In the genomic region with DNA sequence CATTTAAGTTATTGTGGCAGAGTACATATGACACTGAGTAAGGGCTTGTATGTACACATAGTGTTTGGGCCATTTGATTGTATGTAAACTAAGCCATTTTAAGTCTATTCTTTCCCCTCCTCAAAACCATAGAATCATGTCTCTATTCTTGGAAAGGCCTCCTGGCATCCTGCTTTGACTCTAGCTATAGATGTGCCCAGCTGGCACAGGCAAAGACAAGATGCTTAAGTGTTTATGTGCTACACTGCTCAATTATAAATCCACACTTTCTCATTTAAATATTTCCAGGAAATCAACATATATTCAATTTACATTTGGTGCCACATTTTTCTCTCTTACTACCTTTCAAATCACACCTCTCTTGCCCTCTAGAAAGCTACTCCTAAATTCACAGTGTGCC, we compare ENCODE assay signal across 17 mouse cellular contexts.
"Had no signal": no experiment of that assay in that cellular context is flagged by ENCODE, and none has a peak within 500 bp of the region (broad histone marks: within the 10 kb centered on the region; RNA-seq: fewer than 3 reads in every experiment).

No protein-coding gene starts in this region.

- H3K9me3 ChIP-seq: lung, embryonic 15.5 days; midbrain, embryonic 13.5 days; midbrain, embryonic 15.5 days; neural tube, embryonic 12.5 days; stomach, embryonic 15.5 days had no signal

- H3K4me3 ChIP-seq: lung, embryonic 15.5 days; megakaryocyte, embryonic 14.5 days; midbrain, embryonic 13.5 days; midbrain, embryonic 15.5 days; neural tube, embryonic 12.5 days; stomach, embryonic 15.5 days had no signal

- ATAC-seq: lung, postnatal 0 days; midbrain, embryonic 13.5 days; midbrain, embryonic 15.5 days had no signal

- DNase-seq: lung, adult 2 months; lung, postnatal 14 days; lung, postnatal 36 days; right cerebral cortex, postnatal 14 days; thymus, adult 2 months; thymus, postnatal 25 days; thymus, postnatal 4 days had no signal

- H3K27ac ChIP-seq: lung, embryonic 15.5 days; macrophage; midbrain, embryonic 13.5 days; midbrain, embryonic 15.5 days; neural tube, embryonic 12.5 days; stomach, embryonic 15.5 days; stomach, postnatal 0 days had no signal

- H3K36me3 ChIP-seq: lung, embryonic 15.5 days; midbrain, embryonic 13.5 days; midbrain, embryonic 15.5 days; neural tube, embryonic 12.5 days; stomach, embryonic 15.5 days had no signal

- H3K4me1 ChIP-seq: megakaryocyte, embryonic 14.5 days; midbrain, embryonic 15.5 days; neural tube, embryonic 12.5 days had no signal

- H3K27me3 ChIP-seq: lung, embryonic 15.5 days; megakaryocyte, embryonic 14.5 days; midbrain, embryonic 13.5 days; midbrain, embryonic 15.5 days; neural tube, embryonic 12.5 days; stomach, embryonic 15.5 days had no signal

- H3K4me2 ChIP-seq: lung, embryonic 15.5 days; midbrain, embryonic 11.5 days; midbrain, embryonic 13.5 days; midbrain, embryonic 15.5 days; neural tube, embryonic 12.5 days; stomach, embryonic 15.5 days had no signal

- H3K9ac ChIP-seq: lung, embryonic 15.5 days; midbrain, embryonic 13.5 days; midbrain, embryonic 15.5 days; neural tube, embryonic 12.5 days; stomach, embryonic 15.5 days had no signal
